Mouse (Mus musculus) cerebellum, adult 2 months (tissue): ENCODE results near the gene Hoxc5. TPM values are rescaled to one million over a fixed set of nuclear protein-coding genes. Genes with fewer than 3 reads are reported as not detected.

Source experiments
- DNase-seq, 2 experiments: peaks; one replicate each; pipeline ENCODE4 v3.0.0; 2021
- H3K27ac ChIP-seq: fragments of 200-500 bp; 2 replicates; pipeline ENCODE4 v1.5.1; 2012; ENCODE audit warnings: low read length, control low read depth, inconsistent platforms; ENCODE audit not compliant: insufficient read depth
- H3K27me3 ChIP-seq: fragments of 200-500 bp; 2 replicates; pipeline ENCODE4 v1.6.1; 2012; ENCODE audit warnings: inconsistent platforms, mild to moderate bottlenecking, low read length, moderate library complexity; ENCODE audit not compliant: control insufficient read depth, insufficient read depth
- H3K4me1 ChIP-seq: fragments of 200-500 bp; 2 replicates; pipeline ENCODE4 v1.6.1; 2011; ENCODE audit warnings: low read length; ENCODE audit not compliant: control insufficient read depth, insufficient read depth
- H3K4me3 ChIP-seq: fragments of 200-500 bp; replicated peaks from 2 replicates; pipeline ENCODE3; 2011; ENCODE audit warnings: mild to moderate bottlenecking, low read depth, low read length, control low read depth; ENCODE audit not compliant: insufficient read depth
- CTCF ChIP-seq: fragments of 200-500 bp; IDR thresholded peaks from 2 replicates; pipeline ENCODE4 v1.5.1; 2011; ENCODE audit warnings: low read depth, mild to moderate bottlenecking, control low read depth, low read length, moderate library complexity, borderline replicate concordance; ENCODE audit not compliant: insufficient read depth
- POLR2A ChIP-seq: fragments of 200-500 bp; IDR thresholded peaks from 2 replicates; pipeline ENCODE4 v1.6.1; 2011; ENCODE audit warnings: low read length, control low read depth, borderline replicate concordance; ENCODE audit not compliant: insufficient read depth
- WGBS: fragments of 180-500 bp; shearing (Covaris S2); methylation state at CpG from one replicate; pipeline ENCODE4 v1.1.7; 2018; 5-methylcytosine and 5-hydroxymethylcytosine counted together
- polyA plus RNA-seq: library from polyadenylated mRNA; depleted of rRNA; stranded (reverse); fragments of >200 nt; gene quantifications from 2 replicates; pipeline ENCODE4 v1.2.3, GENCODE M21; 2012

Gene Hoxc5
- polyA plus RNA-seq, 1 experiment = 2.2 TPM

GRCm38 (mm10) chr15:103010112-103010846, 43.0 kb downstream of the Hoxc5 start:
- 2% methylated on average over 31 of the region's 31 CpGs for WGBS
- Histone ChIP-seq H3K27me3 (peaks cover 19% of the 10 kb centered on the region; the same call in 1 of the 2 replicates), H3K27ac (no peak overlapping the region), H3K4me3 (no peak overlapping the region), H3K4me1 (no peaks in the 10 kb centered on the region)
- no peak for TF ChIP-seq CTCF
- no peak for TF ChIP-seq POLR2A
- DNase-seq = no peak

GRCm38 (mm10) chr15:103010847-103011555, 43.8 kb downstream of the Hoxc5 start:
- H3K4me1 ChIP-seq = no peaks in the 10 kb centered on the region
- peaks cover 17% of the 10 kb centered on the region; the same call in 1 of the 2 replicates for H3K27me3 ChIP-seq
- H3K27ac ChIP-seq = no peak overlapping the region
- no peak for DNase-seq
- 3% methylated on average over 28 of the region's 28 CpGs for WGBS
- TF ChIP-seq CTCF (no peak), POLR2A (no peak)
- H3K4me3 ChIP-seq = no peak overlapping the region

GRCm38 (mm10) chr15:103011928-103012486, 44.8 kb downstream of the Hoxc5 start:
- Histone ChIP-seq H3K27ac (no peak overlapping the region), H3K4me3 (no peak overlapping the region), H3K27me3 (peaks cover 17% of the 10 kb centered on the region; the same call in 1 of the 2 replicates), H3K4me1 (no peaks in the 10 kb centered on the region)
- 6% methylated on average over 26 of the region's 26 CpGs for WGBS
- TF ChIP-seq CTCF (no peak), POLR2A (no peak)
- no peak for DNase-seq

GRCm38 (mm10) chr15:103013238-103013984, 46.2 kb downstream of the Hoxc5 start:
- no peaks in the 10 kb centered on the region for H3K4me1 ChIP-seq
- no peak for DNase-seq
- WGBS = 4% methylated on average over 17 of the region's 17 CpGs
- no peak overlapping the region for H3K27ac ChIP-seq
- TF ChIP-seq POLR2A (no peak), CTCF (peak; percentile 74)
- no peak overlapping the region for H3K4me3 ChIP-seq
- peaks cover 17% of the 10 kb centered on the region; the same call in 1 of the 2 replicates for H3K27me3 ChIP-seq

GRCm38 (mm10) chr15:103014166-103015008, 47.1 kb downstream of the Hoxc5 start:
- Histone ChIP-seq H3K27ac (no peak overlapping the region), H3K27me3 (peaks cover 17% of the 10 kb centered on the region; the same call in 1 of the 2 replicates), H3K4me1 (no peaks in the 10 kb centered on the region), H3K4me3 (no peak overlapping the region)
- 1% methylated on average over 57 of the region's 57 CpGs for WGBS
- TF ChIP-seq POLR2A (no peak), CTCF (no peak)
- DNase-seq = no peak

- no peak overlapping the region for H3K4me3 ChIP-seq
- WGBS = 3% methylated on average over 28 of the region's 28 CpGs
- TF ChIP-seq CTCF = no peak
- no peak for TF ChIP-seq POLR2A
- H3K27me3 ChIP-seq = peaks cover 16% of the 10 kb centered on the region; the same call in 1 of the 2 replicates
- no peak overlapping the region for H3K27ac ChIP-seq
- no peaks in the 10 kb centered on the region for H3K4me1 ChIP-seq
- no peak for DNase-seq
These were observed 47.8 kb downstream of the Hoxc5 start for GRCm38 (mm10) chr15:103015009-103015399.
